Mouse (Mus musculus) forebrain, embryonic 13.5 days (tissue): ENCODE measurements around the gene Aup1. TPM values are rescaled to one million over a fixed set of nuclear protein-coding genes. Genes with fewer than 3 reads are reported as not detected.

ENCODE experiments used
- ATAC-seq: fragments of 200-750 bp; cut with Nextera tagmentation; 2 replicates; pipeline ENCODE4 v1.8.0; 2017
- H3K27ac ChIP-seq: fragments of 300-500 bp; sonication (generic); 2 replicates; pipeline ENCODE4 v1.5.1; 2015; ENCODE audit warnings: inconsistent platforms, mild to moderate bottlenecking, moderate library complexity
- H3K27me3 ChIP-seq: fragments of 300-500 bp; sonication (generic); 2 replicates; pipeline ENCODE4 v1.6.1; 2015; ENCODE audit warnings: mild to moderate bottlenecking, inconsistent platforms
- H3K36me3 ChIP-seq: fragments of 300-500 bp; sonication (generic); 2 replicates; pipeline ENCODE4 v1.6.1; 2015; ENCODE audit warnings: mild to moderate bottlenecking, inconsistent platforms; ENCODE audit not compliant: poor library complexity, severe bottlenecking
- H3K4me1 ChIP-seq: fragments of 300-500 bp; sonication (generic); 2 replicates; pipeline ENCODE4 v1.6.1; 2015; ENCODE audit warnings: inconsistent platforms
- H3K4me2 ChIP-seq: fragments of 300-500 bp; sonication (generic); 2 replicates; pipeline ENCODE4 v1.6.1; 2015; ENCODE audit warnings: inconsistent platforms, mild to moderate bottlenecking, moderate library complexity
- H3K4me3 ChIP-seq: fragments of 300-500 bp; sonication (generic); 2 replicates; pipeline ENCODE4 v1.5.1; 2015; ENCODE audit warnings: mild to moderate bottlenecking, inconsistent platforms
- H3K9ac ChIP-seq: fragments of 300-500 bp; sonication (generic); 2 replicates; pipeline ENCODE4 v1.6.1; 2015; ENCODE audit warnings: mild to moderate bottlenecking, inconsistent platforms
- H3K9me3 ChIP-seq: fragments of 300-500 bp; sonication (generic); replicated peaks from 2 replicates; pipeline ENCODE4 v1.6.1; 2016; ENCODE audit warnings: inconsistent platforms
- WGBS: fragments of 180-500 bp; shearing (Covaris S2); methylation state at CpG from one replicate; pipeline ENCODE4 v1.1.7; 2015; 5-methylcytosine and 5-hydroxymethylcytosine counted together
- polyA plus RNA-seq: library from polyadenylated mRNA; unstranded; fragments of >200 nt; fragmentation: Nextera tagmentation; extraction: Ambion mirVana; gene quantifications from 2 replicates; pipeline ENCODE4 v1.2.1, GENCODE M21; 2015

Aup1 gene
- polyA plus RNA-seq, 1 experiment from 2014 or later, result 154 TPM

DNA sequence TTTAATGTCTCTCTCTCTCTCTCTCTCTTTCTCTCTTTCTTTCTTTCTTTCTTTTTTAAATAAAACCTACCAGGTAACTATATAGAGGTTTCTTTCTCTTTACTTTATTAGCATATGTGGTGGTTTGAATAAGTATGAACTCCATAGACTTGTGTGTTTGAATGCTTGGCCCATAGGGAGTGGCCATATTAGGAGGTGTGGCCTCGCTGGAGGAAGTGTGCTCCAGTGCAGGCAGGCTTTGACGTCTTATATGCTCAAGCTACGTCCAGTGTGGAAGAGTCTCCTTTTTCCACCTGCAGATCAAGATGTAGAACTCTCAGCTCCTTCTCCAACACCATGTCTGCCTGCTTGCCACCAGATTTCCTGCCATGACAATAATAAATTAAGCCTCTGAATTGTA is 35.3 kb upstream of the Aup1 start:
- WGBS, result 71% methylated on average over 3 of the region's 3 CpGs
- no peak overlapping the region for H3K4me2 ChIP-seq
- ATAC-seq, result no peak

DNA sequence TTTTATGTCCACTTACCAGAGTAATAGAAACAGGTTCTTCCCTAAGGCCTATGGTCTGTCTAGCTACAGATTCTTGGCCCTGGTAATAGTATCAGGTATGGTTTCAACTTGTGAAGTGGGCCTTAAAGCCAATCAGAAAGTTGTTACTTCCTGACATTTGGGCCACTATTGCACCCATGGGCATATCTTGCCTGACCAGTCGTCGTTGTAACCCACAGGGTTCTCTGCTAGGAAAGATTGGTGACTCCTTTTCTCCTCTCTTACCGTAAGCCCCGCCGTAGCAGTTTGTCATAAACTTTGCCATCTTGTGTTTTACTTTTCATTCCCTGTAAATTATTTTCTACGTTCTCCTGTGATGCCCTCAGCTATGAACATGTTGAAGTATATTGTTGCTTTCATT is 34.2 kb upstream of the Aup1 start:
- Histone ChIP-seq H3K36me3 (no peaks in the 10 kb centered on the region), H3K4me3 (no peak overlapping the region), H3K9me3 (no peaks in the 10 kb centered on the region), H3K27ac (no peak overlapping the region), H3K4me1 (no peaks in the 10 kb centered on the region), H3K9ac (no peak overlapping the region), H3K4me2 (no peak overlapping the region), H3K27me3 (no peaks in the 10 kb centered on the region)
- ATAC-seq, result no peak
- WGBS, result 92% methylated on average over 6 of the region's 6 CpGs

More for the DNA sequence above, 35.3 kb upstream of the Aup1 start:
- Histone ChIP-seq H3K9ac (no peak overlapping the region), H3K27me3 (no peaks in the 10 kb centered on the region), H3K36me3 (no peaks in the 10 kb centered on the region), H3K9me3 (no peaks in the 10 kb centered on the region), H3K4me1 (no peaks in the 10 kb centered on the region), H3K27ac (no peak overlapping the region), H3K4me3 (no peak overlapping the region)

- no peaks in the 10 kb centered on the region for H3K4me1 ChIP-seq
- WGBS, result 86% methylated on average over 4 of the region's 4 CpGs
- no peak overlapping the region for H3K9ac ChIP-seq
- ATAC-seq, result no peak
- no peak overlapping the region for H3K4me2 ChIP-seq
- H3K9me3 ChIP-seq, result no peaks in the 10 kb centered on the region
- no peak overlapping the region for H3K4me3 ChIP-seq
- H3K36me3 ChIP-seq, result no peaks in the 10 kb centered on the region
- no peaks in the 10 kb centered on the region for H3K27me3 ChIP-seq
- no peak overlapping the region for H3K27ac ChIP-seq
Measured at GRCm38 (mm10) chr6:83020836-83021593, 33.3 kb upstream of the Aup1 start.

- Histone ChIP-seq H3K27ac (no peak overlapping the region), H3K27me3 (no peaks in the 10 kb centered on the region), H3K4me1 (no peaks in the 10 kb centered on the region), H3K9ac (no peak overlapping the region), H3K4me3 (no peak overlapping the region), H3K9me3 (no peaks in the 10 kb centered on the region), H3K36me3 (no peaks in the 10 kb centered on the region), H3K4me2 (no peak overlapping the region)
- WGBS, result 85% methylated on average over 9 of the region's 9 CpGs
- ATAC-seq, result no peak
Measured at GRCm38 (mm10) chr6:83023008-83023407, 31.3 kb upstream of the Aup1 start.

GRCm38 (mm10) chr6:83023786-83024185 is 30.5 kb upstream of the Aup1 start:
- Histone ChIP-seq H3K36me3 (no peaks in the 10 kb centered on the region), H3K4me1 (no peaks in the 10 kb centered on the region), H3K9me3 (no peaks in the 10 kb centered on the region), H3K9ac (no peak overlapping the region), H3K4me2 (no peak overlapping the region), H3K27me3 (0 out of 2 replicates have a peak, but pooled peaks cover 5% of the 10 kb centered on the region), H3K4me3 (no peak overlapping the region), H3K27ac (no peak overlapping the region)
- 89% methylated on average over 2 of the region's 2 CpGs for WGBS
- no peak for ATAC-seq

- Histone ChIP-seq H3K4me1 (no peaks in the 10 kb centered on the region), H3K4me2 (no peak overlapping the region), H3K27me3 (peaks cover 6% of the 10 kb centered on the region; the same call in 1 of the 2 replicates), H3K4me3 (no peak overlapping the region), H3K36me3 (no peaks in the 10 kb centered on the region), H3K27ac (no peak overlapping the region), H3K9ac (no peak overlapping the region), H3K9me3 (no peaks in the 10 kb centered on the region)
- 70% methylated on average over 4 of the region's 4 CpGs for WGBS
- no peak for ATAC-seq
Measured at GRCm38 (mm10) chr6:83024421-83024820, 29.9 kb upstream of the Aup1 start.

GRCm38 (mm10) chr6:83025221-83025620 is 29.1 kb upstream of the Aup1 start:
- Histone ChIP-seq H3K27me3 (peaks cover 14% of the 10 kb centered on the region), H3K4me2 (no peak overlapping the region), H3K9me3 (no peaks in the 10 kb centered on the region), H3K27ac (no peak overlapping the region), H3K9ac (no peak overlapping the region), H3K4me3 (no peak overlapping the region), H3K4me1 (peaks cover 4% of the 10 kb centered on the region; the same call in 1 of the 2 replicates), H3K36me3 (no peaks in the 10 kb centered on the region)
- WGBS, result 93% methylated on average over 4 of the region's 4 CpGs
- no peak for ATAC-seq

DNA sequence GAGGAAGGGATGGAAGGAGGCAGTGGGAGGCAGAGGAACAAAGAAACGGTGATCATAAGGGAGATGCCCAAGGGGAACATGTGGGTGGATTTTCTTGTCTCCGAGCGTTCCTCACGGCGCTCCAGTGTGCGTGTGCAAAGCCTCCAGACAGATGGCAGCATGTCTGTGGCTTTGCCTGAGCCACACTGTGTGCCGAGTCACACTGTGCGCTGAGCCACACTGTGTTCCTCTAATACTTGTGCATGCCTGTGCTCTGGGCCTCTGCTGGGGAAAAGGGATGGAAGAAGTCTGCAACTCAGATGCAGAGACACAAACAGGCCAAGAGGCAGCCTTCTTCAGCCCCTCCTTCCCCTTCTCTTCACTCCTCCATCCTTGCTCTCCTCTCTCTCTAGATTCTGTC is 27.0 kb upstream of the Aup1 start:
- H3K27me3 ChIP-seq, result peaks cover 34% of the 10 kb centered on the region
- H3K27ac ChIP-seq, result no peak overlapping the region; the same call in 1 of the 2 replicates
- no peaks in the 10 kb centered on the region for H3K9me3 ChIP-seq
- no peaks in the 10 kb centered on the region for H3K36me3 ChIP-seq
- 73% methylated on average over 8 of the region's 8 CpGs for WGBS
- H3K4me3 ChIP-seq, result no peak overlapping the region
- no peak overlapping the region for H3K9ac ChIP-seq
- ATAC-seq, result no peak
- H3K4me1 ChIP-seq, result peaks cover 9% of the 10 kb centered on the region
- H3K4me2 ChIP-seq, result no peak overlapping the region

- Histone ChIP-seq H3K27me3 (peaks cover 38% of the 10 kb centered on the region), H3K36me3 (no peaks in the 10 kb centered on the region), H3K9ac (no peak overlapping the region), H3K4me1 (peaks cover 13% of the 10 kb centered on the region), H3K27ac (no peak overlapping the region; the same call in 1 of the 2 replicates), H3K4me2 (no peak overlapping the region), H3K4me3 (no peak overlapping the region), H3K9me3 (no peaks in the 10 kb centered on the region)
- ATAC-seq, result no peak
- WGBS, result 61% methylated on average over 7 of the region's 9 CpGs
Measured at GRCm38 (mm10) chr6:83027706-83028105, 26.6 kb upstream of the Aup1 start.

- no peak overlapping the region for H3K4me2 ChIP-seq
- no peak for ATAC-seq
- H3K4me1 ChIP-seq, result peaks cover 33% of the 10 kb centered on the region
- H3K9ac ChIP-seq, result no peak overlapping the region
- H3K36me3 ChIP-seq, result no peaks in the 10 kb centered on the region
- 15% methylated on average over 10 of the region's 10 CpGs for WGBS
- H3K4me3 ChIP-seq, result no peak overlapping the region
- H3K27ac ChIP-seq, result no peak overlapping the region
- peaks cover 39% of the 10 kb centered on the region for H3K27me3 ChIP-seq
- H3K9me3 ChIP-seq, result no peaks in the 10 kb centered on the region
Measured at GRCm38 (mm10) chr6:83029777-83030176, 24.5 kb upstream of the Aup1 start.

GRCm38 (mm10) chr6:83031111-83031510 is 23.2 kb upstream of the Aup1 start:
- Histone ChIP-seq H3K9ac (no peak overlapping the region), H3K27ac (no peak overlapping the region), H3K36me3 (no peaks in the 10 kb centered on the region), H3K4me2 (no peak overlapping the region), H3K4me3 (no peak overlapping the region), H3K27me3 (peaks cover 43% of the 10 kb centered on the region), H3K9me3 (no peaks in the 10 kb centered on the region), H3K4me1 (peaks cover 33% of the 10 kb centered on the region)
- 55% methylated on average over 7 of the region's 7 CpGs for WGBS
- no peak for ATAC-seq

DNA sequence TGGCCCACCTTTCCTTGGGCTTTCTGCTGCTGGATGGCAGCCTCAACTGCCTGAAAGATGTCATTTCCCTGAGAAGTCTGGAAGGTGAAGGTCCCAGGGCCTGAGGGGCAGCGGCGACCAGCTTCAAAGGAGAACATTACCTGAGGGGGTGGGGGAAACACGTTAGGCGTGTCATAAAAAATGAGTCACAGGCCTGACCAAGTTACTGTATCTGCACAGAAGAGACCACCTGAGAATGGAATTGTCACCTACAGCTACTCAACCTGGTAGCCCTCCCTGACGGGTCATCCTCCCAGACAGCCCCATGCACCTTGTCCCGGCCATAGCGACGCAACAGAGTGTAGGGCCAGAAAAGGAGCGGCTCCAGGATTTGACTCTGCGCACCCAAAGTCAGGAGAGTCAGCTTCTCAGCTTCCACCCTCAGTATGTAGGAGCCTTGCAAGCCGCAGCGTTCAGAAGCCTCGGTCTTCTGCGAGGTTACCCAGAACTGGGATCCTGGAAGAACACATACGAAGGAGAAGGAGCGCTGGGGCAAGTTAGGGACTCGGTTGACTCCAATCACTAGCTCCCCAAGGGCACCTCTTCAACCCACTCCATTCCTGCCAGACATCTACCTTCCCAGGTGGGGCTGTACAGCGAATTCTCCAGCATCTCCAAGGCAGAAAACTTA is 22.3 kb upstream of the Aup1 start:
- Histone ChIP-seq H3K9ac (peak overlapping the region; percentile 60; the same call in 1 of the 2 replicates), H3K27me3 (peaks cover 47% of the 10 kb centered on the region), H3K4me2 (peak overlapping the region; percentile 70), H3K9me3 (no peaks in the 10 kb centered on the region), H3K4me3 (peak overlapping the region; percentile 55), H3K4me1 (peaks cover 33% of the 10 kb centered on the region), H3K36me3 (no peaks in the 10 kb centered on the region), H3K27ac (no peak overlapping the region)
- ATAC-seq, result no peak
- 21% methylated on average over 18 of the region's 18 CpGs for WGBS
